Mouse (Mus musculus): ENCODE results near the gene Trim58.

Trim58 gene

DNA sequence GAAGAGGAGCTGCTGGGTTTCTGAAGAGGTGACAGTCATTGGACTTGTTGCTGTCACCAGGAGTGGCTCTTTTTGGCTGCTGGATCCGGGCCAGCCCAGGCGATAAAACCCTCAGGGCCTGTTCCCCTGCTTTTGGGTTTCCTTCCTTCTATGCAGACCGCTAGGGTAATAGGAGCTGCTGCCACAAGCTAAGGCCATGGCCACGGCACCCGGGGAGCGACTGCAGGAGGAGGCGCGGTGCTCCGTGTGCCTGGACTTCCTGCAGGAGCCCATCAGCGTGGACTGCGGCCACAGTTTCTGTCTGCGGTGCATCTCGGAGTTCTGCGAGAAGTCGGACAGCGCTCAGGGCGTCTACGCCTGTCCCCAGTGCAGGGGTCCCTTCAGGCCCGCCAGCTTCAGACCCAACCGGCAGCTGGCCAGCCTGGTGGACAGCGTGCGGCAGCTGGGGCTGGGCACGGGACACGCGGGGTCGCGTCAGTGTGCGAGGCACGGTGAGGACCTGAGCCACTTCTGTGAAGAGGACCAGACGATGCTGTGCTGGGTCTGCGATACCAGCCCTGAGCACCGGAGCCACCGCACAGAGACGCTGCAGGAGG is at the start of gene Trim58:
Gene Trim58, plus strand, starts transcription at position 194 of the 596 bp plus-strand sequence.
- in situ Hi-C loops (cut with MboI, MseI), result loop anchor here (10.0 kb wide), 1 partner anchor 386 kb away; no protein-coding TSS in a partner anchor

GRCm38 (mm10) chr11:58594814-58595213 is 45.5 kb upstream of the Trim58 start, which contains the start of gene Olfr324:
Gene Olfr324, plus strand, starts transcription at chr11:58595114.
- in situ Hi-C loops (cut with MboI, MseI), result no loop called here

GRCm38 (mm10) chr11:58597837-58598236 is 42.4 kb upstream of the Trim58 start:
- in situ Hi-C loops (cut with MboI, MseI), result no loop called here

- in situ Hi-C loops (cut with MboI, MseI), result no loop called here
Observed at GRCm38 (mm10) chr11:58602062-58602461, 38.2 kb upstream of the Trim58 start.

- in situ Hi-C loops (cut with MboI, MseI), result no loop called here
Observed at GRCm38 (mm10) chr11:58602800-58603560, 37.3 kb upstream of the Trim58 start.

DNA sequence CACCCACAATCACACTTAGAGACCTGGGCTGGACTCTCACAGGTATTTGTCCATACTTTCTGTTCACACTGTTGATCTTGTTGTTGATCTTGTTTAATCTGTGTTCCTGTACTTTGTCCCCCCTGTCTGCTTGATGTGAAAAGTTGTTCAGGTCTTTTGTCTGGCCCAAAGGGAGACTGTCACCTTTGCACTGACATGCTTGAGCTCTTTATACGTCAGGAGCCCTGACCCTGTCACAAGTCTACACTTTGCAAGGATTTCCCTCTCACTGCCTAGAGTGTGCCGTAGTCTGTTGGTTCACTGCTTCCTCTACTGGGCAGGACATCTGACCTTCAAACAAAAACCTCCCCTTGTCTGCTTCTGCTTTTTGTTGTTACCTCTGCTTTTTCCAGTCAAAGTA is 35.6 kb upstream of the Trim58 start:
- in situ Hi-C loops (cut with MboI, MseI), result no loop called here

DNA sequence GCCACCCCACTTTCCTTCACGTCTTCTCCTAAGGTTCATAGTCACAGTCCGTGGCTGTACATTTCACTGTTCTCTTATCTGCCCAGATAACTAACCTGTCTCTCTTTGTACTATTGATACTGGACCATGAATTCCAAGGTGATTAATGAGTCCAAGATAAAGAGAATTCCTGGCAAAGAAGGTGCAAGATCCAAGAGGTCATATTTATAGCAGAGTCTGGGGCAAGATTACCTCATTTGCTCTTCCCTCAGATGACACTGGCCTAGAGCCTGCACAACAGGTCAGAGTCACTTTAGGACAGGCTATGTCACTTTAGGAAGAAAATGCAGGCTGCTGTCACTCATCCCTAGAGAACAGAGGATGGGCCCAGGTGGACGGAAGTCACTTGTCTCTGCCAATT is 35.0 kb upstream of the Trim58 start:
- in situ Hi-C loops (cut with MboI, MseI), result no loop called here

DNA sequence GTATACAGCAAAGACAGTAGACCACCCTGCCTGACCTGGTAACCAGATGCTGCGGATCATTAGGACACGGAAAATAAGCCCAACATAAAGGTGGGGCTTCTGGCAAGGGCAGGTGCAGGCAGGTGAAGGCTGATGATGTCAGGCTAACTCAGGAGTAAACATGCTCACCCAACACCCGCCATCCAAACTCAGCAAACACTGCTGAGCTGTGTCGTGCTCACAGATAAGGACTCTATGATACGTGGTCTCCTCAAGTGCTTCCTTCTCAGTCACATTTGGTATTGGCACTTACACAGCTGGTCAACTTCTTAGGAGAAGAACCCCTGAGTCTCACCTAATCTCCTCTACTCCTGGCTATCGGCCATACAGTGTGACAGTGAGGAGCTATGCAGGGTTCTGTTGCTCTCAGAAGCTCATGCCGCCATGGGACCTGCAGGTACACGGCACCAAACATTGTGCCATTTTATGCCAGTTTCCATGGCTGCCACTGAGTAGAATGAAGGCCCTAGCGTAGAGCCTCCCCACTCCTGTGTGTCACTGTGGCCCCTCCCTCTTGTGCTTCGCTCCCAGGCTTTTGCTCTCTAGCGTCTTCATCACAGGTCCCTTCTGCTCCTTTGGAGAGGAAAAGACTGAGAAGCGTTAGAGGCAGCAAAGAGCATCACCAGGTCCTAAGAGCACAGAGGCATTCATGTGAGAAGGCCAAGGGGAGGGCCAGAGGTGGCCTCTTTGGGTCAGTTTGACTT is 33.9 kb upstream of the Trim58 start:
- in situ Hi-C loops (cut with MboI, MseI), result no loop called here

DNA sequence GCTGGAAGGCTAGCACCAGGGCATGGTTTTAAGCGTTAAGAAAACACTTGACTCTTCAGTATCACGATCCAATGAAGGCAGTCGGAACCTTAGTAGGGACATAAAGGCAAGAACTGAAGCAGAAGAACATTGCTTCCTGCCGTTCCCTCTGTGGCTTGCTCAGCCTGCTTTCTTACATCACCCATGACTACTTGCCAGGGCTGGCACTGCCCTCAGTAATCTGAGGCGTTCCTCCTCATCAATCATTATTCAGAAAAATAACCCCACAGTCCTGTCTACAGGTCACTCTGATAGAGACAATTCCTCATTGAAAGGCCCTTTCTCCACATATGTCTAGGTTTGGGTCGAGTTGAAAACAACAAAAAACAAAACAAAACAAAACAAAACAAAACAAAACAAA is 33.2 kb upstream of the Trim58 start:
- in situ Hi-C loops (cut with MboI, MseI), result no loop called here

GRCm38 (mm10) chr11:58613359-58613758 is 26.9 kb upstream of the Trim58 start:
- in situ Hi-C loops (cut with MboI, MseI), result no loop called here

- in situ Hi-C loops (cut with MboI, MseI), result no loop called here
Observed at GRCm38 (mm10) chr11:58614526-58614925, 25.7 kb upstream of the Trim58 start.

DNA sequence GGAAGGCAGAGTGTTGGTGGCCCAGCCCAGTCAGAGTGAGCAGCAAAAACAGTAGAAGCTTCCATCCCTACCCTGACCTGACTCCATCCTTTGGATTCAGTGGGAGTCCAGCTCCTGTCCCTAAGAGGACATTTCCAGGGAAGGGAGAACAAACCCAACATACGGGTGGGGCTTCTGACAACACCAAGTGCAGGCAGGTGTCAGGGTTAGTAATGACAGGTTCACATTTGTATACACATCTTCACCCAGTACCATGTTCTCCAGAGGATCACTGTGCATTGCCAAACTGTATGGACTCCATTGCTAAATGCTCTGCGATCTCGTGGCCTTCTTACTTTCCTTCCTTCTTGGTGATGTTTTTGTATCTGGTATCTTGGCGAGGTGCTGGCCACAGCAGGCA is 24.3 kb upstream of the Trim58 start, which contains the start of gene 2210407C18Rik:
Gene 2210407C18Rik, minus strand, starts transcription at position 101 of the 400 bp plus-strand sequence.
- in situ Hi-C loops (cut with MboI, MseI), result no loop called here

DNA sequence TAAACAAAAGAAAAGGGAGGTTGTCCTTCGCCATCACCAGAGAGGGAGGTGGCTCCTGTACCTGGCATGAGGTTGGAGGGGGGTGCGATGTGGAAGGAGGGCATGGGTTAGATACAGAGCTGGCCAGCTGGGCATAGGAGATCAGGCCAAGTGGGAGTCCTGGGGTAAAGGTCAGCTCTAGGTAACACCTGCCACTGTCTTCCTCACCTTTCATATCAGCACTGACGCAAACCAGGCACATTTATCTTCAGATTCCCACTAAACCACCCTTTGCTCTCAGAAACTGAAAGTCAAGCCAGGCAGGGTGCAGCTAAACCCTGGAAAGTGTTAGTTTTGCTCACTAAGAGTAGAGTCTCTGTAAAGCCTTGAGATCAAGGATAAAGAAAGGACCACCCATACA is 21.9 kb upstream of the Trim58 start:
- in situ Hi-C loops (cut with MboI, MseI), result no loop called here

DNA sequence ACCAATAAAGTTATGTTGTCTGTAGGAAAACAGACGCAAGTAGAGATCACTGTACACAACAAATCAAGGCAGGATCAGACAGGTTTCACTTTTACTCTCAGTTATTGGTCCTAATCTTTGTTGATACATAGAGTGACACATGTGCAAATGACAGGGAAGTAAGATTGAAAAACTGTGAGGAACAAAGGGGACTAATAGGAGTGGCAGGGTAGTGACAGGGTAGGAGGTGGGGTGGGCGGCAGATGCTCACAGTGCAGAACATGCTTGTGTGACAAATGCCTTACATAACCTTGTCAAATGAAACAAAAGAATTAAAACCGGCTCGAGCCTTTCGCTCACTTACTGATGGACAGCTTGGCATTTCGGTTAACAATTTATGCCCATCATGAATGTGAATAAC is 21.5 kb upstream of the Trim58 start:
- in situ Hi-C loops (cut with MboI, MseI), result no loop called here

DNA sequence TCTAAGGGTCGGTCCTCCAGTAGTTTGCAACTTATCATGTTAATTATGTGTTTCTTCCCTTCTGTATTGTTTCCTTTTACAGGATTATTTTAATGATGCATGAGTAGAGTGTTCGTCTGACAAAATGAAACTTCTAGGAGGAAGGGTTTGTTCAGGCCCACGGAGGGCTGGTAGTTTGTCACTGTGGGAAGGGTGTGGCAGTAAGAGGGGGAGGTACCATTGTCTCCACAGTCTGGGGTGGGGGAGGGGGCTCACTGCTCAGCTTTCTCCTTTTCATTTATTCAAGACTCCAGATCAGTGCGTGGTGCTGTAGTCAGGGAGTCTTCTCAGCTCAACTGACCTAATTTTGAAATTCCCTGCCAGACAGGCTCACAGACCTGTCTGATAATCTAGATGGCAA is 14.1 kb upstream of the Trim58 start:
- in situ Hi-C loops (cut with MboI, MseI), result no loop called here

- in situ Hi-C loops (cut with MboI, MseI), result no loop called here
Observed at GRCm38 (mm10) chr11:58630401-58630800, 9.9 kb upstream of the Trim58 start, which contains the start of gene Olfr323. Gene Olfr323, minus strand, starts transcription at chr11:58630501.

DNA sequence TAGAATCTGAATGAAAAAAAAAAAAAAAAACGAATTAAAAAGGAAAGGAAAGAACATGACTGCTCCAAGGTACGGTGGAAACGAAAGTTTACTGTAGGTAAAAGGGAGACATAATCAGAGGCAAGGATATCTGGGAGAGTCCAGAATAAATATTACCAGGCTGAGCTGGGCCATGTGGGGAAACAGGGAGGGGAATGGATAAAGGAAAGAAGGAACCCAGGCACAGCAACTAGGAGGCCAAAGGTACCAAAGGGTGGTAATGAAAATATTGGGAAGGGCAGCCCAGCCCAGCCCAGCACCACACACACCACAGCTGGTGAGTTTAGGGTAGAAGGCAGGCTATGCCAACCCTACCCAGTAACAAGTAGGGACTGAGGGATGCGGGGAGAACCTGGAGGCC is 5.4 kb upstream of the Trim58 start:
- in situ Hi-C loops (cut with MboI, MseI), result no loop called here

DNA sequence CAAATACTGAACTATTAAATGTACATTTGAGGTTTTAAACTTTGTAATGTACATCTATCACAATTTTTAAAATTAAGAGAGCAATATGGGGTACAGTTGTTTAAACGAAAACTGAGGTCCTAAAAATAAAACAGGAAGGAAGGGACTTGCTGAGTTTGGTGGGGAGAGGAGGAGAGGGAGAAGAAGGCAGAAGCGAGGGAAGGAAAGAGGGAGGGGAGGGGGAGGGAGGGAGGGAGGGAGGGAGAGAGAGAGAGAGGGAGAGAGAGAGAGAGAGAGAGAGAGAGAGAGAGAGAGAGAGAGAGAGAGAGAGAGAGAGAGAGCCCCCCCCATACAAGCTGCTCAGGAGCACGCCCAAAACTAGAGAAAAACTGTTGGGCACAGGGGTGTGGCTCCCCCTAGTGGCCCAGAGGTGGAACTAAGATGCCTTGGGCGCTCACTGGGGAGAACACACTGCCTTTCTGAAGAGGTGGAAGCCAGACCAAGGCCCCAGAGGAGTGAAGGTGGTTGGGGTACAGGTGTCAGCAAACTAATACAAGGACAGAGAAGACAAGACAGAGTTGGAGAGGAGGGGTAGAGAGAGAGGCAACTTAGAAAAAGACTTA is 3.8 kb upstream of the Trim58 start:
- in situ Hi-C loops (cut with MboI, MseI), result no loop called here

GRCm38 (mm10) chr11:58638176-58638701 is 2.0 kb upstream of the Trim58 start:
- in situ Hi-C loops (cut with MboI, MseI), result no loop called here

DNA sequence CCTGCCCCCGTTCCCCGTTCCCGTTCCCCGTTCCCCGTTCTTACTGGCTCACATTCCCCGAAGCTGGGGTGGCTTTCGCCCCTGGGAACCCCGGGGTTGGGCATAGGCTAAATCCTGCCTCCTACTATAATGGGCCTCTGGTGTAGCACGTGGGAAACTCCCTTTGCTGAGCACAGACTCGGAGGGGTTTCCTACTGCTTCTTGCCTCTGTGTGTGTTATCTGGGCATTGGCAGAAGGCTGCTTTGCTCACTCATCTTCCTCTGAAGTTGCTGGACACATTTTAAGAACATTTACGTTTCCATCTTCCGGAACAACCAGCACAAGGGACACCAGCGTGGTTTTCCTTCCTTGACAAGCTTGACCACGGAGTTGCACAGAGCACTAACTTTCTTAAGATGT is 792 bp downstream of the Trim58 start:
- in situ Hi-C loops (cut with MboI, MseI), result loop anchor here (10.0 kb wide), 1 partner anchor 386 kb away; no protein-coding TSS in a partner anchor

- in situ Hi-C loops (cut with MboI, MseI), result loop anchor here (10.0 kb wide), 1 partner anchor 387 kb away; no protein-coding TSS in a partner anchor
Observed at GRCm38 (mm10) chr11:58641638-58642358, 1.5 kb downstream of the Trim58 start.
